Mouse (Mus musculus) 3T3-L1 (cell line): ENCODE data around the gene 1700123O20Rik.

Source experiments
- DNase-seq: peaks from one replicate; pipeline ENCODE4 v3.0.0-alpha.2; 2015; ENCODE audit warnings: low read depth, low spot score

Gene 1700123O20Rik

GRCm38 (mm10) chr14:54678657-54679304 is 7.2 kb upstream of the 1700123O20Rik start:
- DNase-seq, result no peak

- DNase-seq, result no peak
Observed at GRCm38 (mm10) chr14:54682396-54682795, 3.6 kb upstream of the 1700123O20Rik start.

- DNase-seq, result no peak
Observed at GRCm38 (mm10) chr14:54685471-54685870, 545 bp upstream of the 1700123O20Rik start.

GRCm38 (mm10) chr14:54686522-54687143 is 617 bp downstream of the 1700123O20Rik start, which contains the start of gene Acin1:
Gene Acin1 (minus strand): TSS chr14:54686931.
- DNase-seq, result peak; percentile 94

GRCm38 (mm10) chr14:54687251-54687650 is 1.2 kb downstream of the 1700123O20Rik start:
- DNase-seq, result no peak

- DNase-seq, result no peak
Observed at GRCm38 (mm10) chr14:54695042-54695441, 9.0 kb downstream of the 1700123O20Rik start.

GRCm38 (mm10) chr14:54696752-54697151 is 10.7 kb downstream of the 1700123O20Rik start:
- DNase-seq, result no peak

- no peak for DNase-seq
Observed at GRCm38 (mm10) chr14:54698733-54699132, 12.7 kb downstream of the 1700123O20Rik start, which contains the start of gene Gm29776. Gene Gm29776 (minus strand): TSS chr14:54698833.

GRCm38 (mm10) chr14:54699586-54699985 is 13.6 kb downstream of the 1700123O20Rik start:
- DNase-seq, result no peak

GRCm38 (mm10) chr14:54701298-54701697 is 15.3 kb downstream of the 1700123O20Rik start:
- peak; percentile 73 for DNase-seq

- DNase-seq, result no peak
Observed at GRCm38 (mm10) chr14:54703207-54703606, 17.2 kb downstream of the 1700123O20Rik start.

- DNase-seq, result no peak
Observed at GRCm38 (mm10) chr14:54705844-54706243, 19.8 kb downstream of the 1700123O20Rik start.

GRCm38 (mm10) chr14:54706589-54707320 is 20.7 kb downstream of the 1700123O20Rik start:
- no peak for DNase-seq

GRCm38 (mm10) chr14:54709054-54709453 is 23.0 kb downstream of the 1700123O20Rik start:
- no peak for DNase-seq

- DNase-seq, result no peak
Observed at GRCm38 (mm10) chr14:54712074-54712473, 26.1 kb downstream of the 1700123O20Rik start, which contains the start of gene Cebpe. Gene Cebpe (minus strand): TSS chr14:54712174.

GRCm38 (mm10) chr14:54712861-54713260 is 26.8 kb downstream of the 1700123O20Rik start:
- DNase-seq, result no peak

GRCm38 (mm10) chr14:54714121-54714520 is 28.1 kb downstream of the 1700123O20Rik start:
- DNase-seq, result peak; percentile 86

- no peak for DNase-seq
Observed at GRCm38 (mm10) chr14:54714617-54715081, 28.6 kb downstream of the 1700123O20Rik start.

GRCm38 (mm10) chr14:54715402-54715801 is 29.4 kb downstream of the 1700123O20Rik start:
- DNase-seq, result no peak

GRCm38 (mm10) chr14:54720041-54720440 is 34.0 kb downstream of the 1700123O20Rik start:
- no peak for DNase-seq

- no peak for DNase-seq
Observed at GRCm38 (mm10) chr14:54720654-54721350, 34.8 kb downstream of the 1700123O20Rik start.

- no peak for DNase-seq
Observed at GRCm38 (mm10) chr14:54721711-54722110, 35.7 kb downstream of the 1700123O20Rik start.
